Mouse (Mus musculus): ENCODE results near the gene Nat8f6.

- no peak for TF ChIP-seq POLR2A (IDR thresholded peaks at IDR 0.05; ENCODE audit: low read depth, low read length)
- TF ChIP-seq CTCF (IDR thresholded peaks at IDR 0.05; ENCODE audit: extremely low read depth, insufficient read length, insufficient replicate concordance, low read depth, low read length): no peak
These were observed 27.4 kb upstream of the Nat8f6 start for GRCm38 (mm10) chr6:85848140-85848539.

Measured in small intestine, adult 2 months (tissue).